Mouse (Mus musculus): ENCODE measurements around the gene Pdzd4.

DNA sequence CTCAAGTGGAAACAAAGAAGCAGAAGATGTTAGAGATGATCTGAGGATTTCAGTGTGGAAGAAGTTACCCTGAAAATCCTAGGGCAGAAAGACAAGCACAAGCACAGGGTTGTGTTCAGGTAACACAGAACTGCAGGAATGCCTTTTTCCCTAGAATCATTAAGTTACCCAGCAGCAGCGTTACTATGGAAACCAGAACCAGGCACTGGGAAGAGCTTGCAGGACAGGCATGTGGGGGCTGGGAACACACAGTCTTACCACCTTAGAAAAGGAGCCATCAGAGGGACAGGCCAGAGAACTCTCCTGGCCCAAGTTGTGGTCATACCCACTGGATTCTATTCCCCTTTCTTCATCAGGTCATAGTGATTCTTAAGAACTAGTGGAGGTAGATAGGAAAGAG, 19.0 kb downstream of the Pdzd4 start:
- TF ChIP-seq MAFK (IDR thresholded peaks at IDR 0.05; ENCODE audit: insufficient read depth, low read depth, low read length) (no peak), ZNF384 (IDR thresholded peaks at IDR 0.05; ENCODE audit: low read depth, low read length) (no peak), HCFC1 (IDR thresholded peaks at IDR 0.05; ENCODE audit: borderline replicate concordance, insufficient read depth, low read length) (no peak), ZC3H11A (IDR thresholded peaks at IDR 0.05; ENCODE audit: borderline replicate concordance, low read depth, low read length) (no peak)

Measured in ES-E14 (cell line).